Comparison of ENCODE assay signal across 8 mouse cellular contexts in the genomic region with DNA sequence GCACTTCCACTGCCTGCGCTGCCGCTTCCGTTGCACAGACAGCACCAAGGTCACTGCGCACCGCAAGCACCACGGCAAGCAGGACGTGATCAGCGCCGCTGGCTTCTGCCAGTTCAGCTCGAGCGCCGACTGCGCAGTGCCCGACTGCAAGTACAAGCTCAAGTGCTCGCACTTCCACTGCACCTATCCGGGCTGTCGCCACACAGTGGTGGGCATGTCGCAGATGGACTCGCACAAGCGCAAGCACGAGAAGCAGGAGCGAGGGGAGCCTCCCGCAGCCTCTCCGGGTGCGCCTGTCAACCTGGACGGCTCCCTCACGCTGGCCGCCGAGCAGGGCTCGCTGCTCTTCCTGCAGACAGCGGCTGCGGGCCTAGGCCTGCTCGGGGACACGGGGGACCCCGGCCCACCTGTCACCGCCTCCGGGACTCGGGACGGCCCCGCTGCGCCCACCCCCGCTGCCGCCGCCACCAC.
DNase-seq lines count a peak whose midpoint lies in the region; ATAC-seq and TF ChIP-seq lines count a peak whose summit lies in the region.

No protein-coding gene starts in this region.

- peaks cover 68% of the 10 kb centered on the region for H3K4me1 ChIP-seq in heart, embryonic 10.5 days
- H3K4me1 ChIP-seq in embryonic facial prominence, embryonic 14.5 days (ENCODE audit: control insufficient read depth, insufficient read depth, low read length): peaks cover 25% of the 10 kb centered on the region
- peaks cover 8% of the 10 kb centered on the region for H3K4me1 ChIP-seq in midbrain, postnatal 0 days (ENCODE audit: insufficient read depth, low read length)

- H3K4me2 ChIP-seq in embryonic facial prominence, embryonic 14.5 days (ENCODE audit: low read depth, low read length): peak overlapping the region; percentile 68
- H3K4me2 ChIP-seq in midbrain, postnatal 0 days (ENCODE audit: low read depth, low read length, poor library complexity, severe bottlenecking): peak overlapping the region; percentile 64

- H3K36me3 ChIP-seq in heart, embryonic 10.5 days: peaks cover 63% of the 10 kb centered on the region
- H3K36me3 ChIP-seq in embryonic facial prominence, embryonic 14.5 days (ENCODE audit: control insufficient read depth, insufficient read depth, low read length): no peaks in the 10 kb centered on the region
- no peaks in the 10 kb centered on the region for H3K36me3 ChIP-seq in midbrain, postnatal 0 days (ENCODE audit: insufficient read depth, low read length)

- peak overlapping the region; percentile 54 for H3K4me3 ChIP-seq in heart, embryonic 10.5 days
- H3K4me3 ChIP-seq in embryonic facial prominence, embryonic 14.5 days (ENCODE audit: low read depth, low read length): peak overlapping the region; percentile 37
- H3K4me3 ChIP-seq in midbrain, postnatal 0 days (ENCODE audit: low read depth, low read length): peak overlapping the region; percentile 44

- TF ChIP-seq CTCF in midbrain, postnatal 0 days (IDR thresholded peaks at IDR 0.05): peak; percentile 33

- H3K9ac ChIP-seq in embryonic facial prominence, embryonic 14.5 days (ENCODE audit: low read depth, low read length): peak overlapping the region; percentile 52
- peak overlapping the region; percentile 60 for H3K9ac ChIP-seq in midbrain, postnatal 0 days (replicated peaks; ENCODE audit: low read length, poor library complexity, severe bottlenecking)

- H3K27me3 ChIP-seq in heart, embryonic 10.5 days (ENCODE audit: insufficient read depth, poor library complexity, severe bottlenecking): peaks cover 65% of the 10 kb centered on the region
- H3K27me3 ChIP-seq in embryonic facial prominence, embryonic 14.5 days (replicated peaks; ENCODE audit: control insufficient read depth, insufficient read depth, low read length): peaks cover 51% of the 10 kb centered on the region
- peaks cover 6% of the 10 kb centered on the region; the same call in 1 of the 2 replicates for H3K27me3 ChIP-seq in midbrain, postnatal 0 days (ENCODE audit: insufficient read depth, low read length)

- DNase-seq in heart, embryonic 10.5 days (ENCODE audit: low spot score): no peak
- DNase-seq in heart, postnatal 14 days: no peak
- peak; percentile 51 for DNase-seq in ES-CJ7 (ENCODE audit: low read depth, low spot score)
- no peak for DNase-seq in embryonic facial prominence, embryonic 14.5 days (ENCODE audit: low spot score)
- DNase-seq in layer of hippocampus, postnatal 36 days: peak; percentile 23 to 31
- peak; percentile 38 for DNase-seq in midbrain, postnatal 0 days (ENCODE audit: low spot score)
- no peak for DNase-seq in urinary bladder, postnatal 14 days (ENCODE audit: low spot score)
- DNase-seq in lung, postnatal 36 days: no peak

- 5% methylated on average over 44 of the region's 44 CpGs for WGBS in heart, embryonic 10.5 days
- 4% methylated on average over 16 of the region's 44 CpGs for WGBS in embryonic facial prominence, embryonic 14.5 days
- WGBS in midbrain, postnatal 0 days: 5% methylated on average over 43 of the region's 44 CpGs

- intact Hi-C loops in heart, postnatal 14 days (cut with DNase I): no loop called here

- H3K27ac ChIP-seq in heart, embryonic 10.5 days: peak overlapping the region; percentile 83
- no peak overlapping the region for H3K27ac ChIP-seq in embryonic facial prominence, embryonic 14.5 days (replicated peaks; ENCODE audit: low read depth, low read length)
- no peak overlapping the region; the same call in 1 of the 2 replicates for H3K27ac ChIP-seq in midbrain, postnatal 0 days (ENCODE audit: low read depth, low read length)

- ATAC-seq in embryonic facial prominence, embryonic 14.5 days (ENCODE audit: low read depth): 0 out of 2 replicates have a peak, but pooled peaks have one; percentile 2
- ATAC-seq in midbrain, postnatal 0 days (ENCODE audit: low FRiP score): peak; percentile 38

- no peaks in the 10 kb centered on the region for H3K9me3 ChIP-seq in heart, embryonic 10.5 days
- H3K9me3 ChIP-seq in embryonic facial prominence, embryonic 14.5 days (ENCODE audit: control insufficient read depth, low read length): no peaks in the 10 kb centered on the region
- H3K9me3 ChIP-seq in midbrain, postnatal 0 days (ENCODE audit: low read length): no peaks in the 10 kb centered on the region

Comparison
In these comparisons a context has a peak if more than half of its experiments do, and no peak if none do; other contexts are left out.
1. DNase-seq: peak in ES-CJ7 (single experiment), layer of hippocampus, postnatal 36 days (2 of 2) and midbrain, postnatal 0 days (single experiment); none in heart, embryonic 10.5 days (single experiment), heart, postnatal 14 days (0 of 2), embryonic facial prominence, embryonic 14.5 days (single experiment), urinary bladder, postnatal 14 days (single experiment) and lung, postnatal 36 days (single experiment).
2. Peak in every context shown above with its lines, with median percentiles within 50 percentile points of each other: H3K4me3 ChIP-seq.